Mouse (Mus musculus) heart, adult 11 months (tissue): ENCODE results near the gene Aox1.
A peak's percentile ranks its signal among the peaks of the same experiment; 100 is the strongest.

ENCODE experiments used
- DNase-seq: peaks from one replicate; pipeline ENCODE4 v3.0.0; 2022

The Aox1 gene

GRCm38 (mm10) chr1:58112880-58113279, 83.1 kb downstream of the Aox1 start, which contains the start of gene Aox3:
Gene Aox3, plus strand, starts transcription at chr1:58113130.
- peak; percentile 96 for DNase-seq

GRCm38 (mm10) chr1:58113441-58113840, 83.7 kb downstream of the Aox1 start:
- peak; percentile 66 for DNase-seq

GRCm38 (mm10) chr1:58114021-58114560, 84.4 kb downstream of the Aox1 start:
- DNase-seq = peak; percentile 56

- DNase-seq = peak; percentile 60
Observed at GRCm38 (mm10) chr1:58114666-58115375, 85.1 kb downstream of the Aox1 start.

GRCm38 (mm10) chr1:58118231-58118630, 88.5 kb downstream of the Aox1 start:
- no peak for DNase-seq

GRCm38 (mm10) chr1:58124901-58125300, 95.2 kb downstream of the Aox1 start:
- DNase-seq = peak; percentile 57

GRCm38 (mm10) chr1:58137891-58138290, 108.2 kb downstream of the Aox1 start:
- DNase-seq = peak; percentile 52

- DNase-seq = peak; percentile 0
Observed at GRCm38 (mm10) chr1:58138986-58139385, 109.3 kb downstream of the Aox1 start.

GRCm38 (mm10) chr1:58140607-58141006, 110.9 kb downstream of the Aox1 start:
- peak; percentile 36 for DNase-seq

- peak; percentile 76 for DNase-seq
Observed at GRCm38 (mm10) chr1:58144384-58145069, 114.8 kb downstream of the Aox1 start.

GRCm38 (mm10) chr1:58146026-58146425, 116.3 kb downstream of the Aox1 start:
- peak; percentile 78 for DNase-seq

- DNase-seq = peak; percentile 53
Observed at GRCm38 (mm10) chr1:58147776-58148175, 118.0 kb downstream of the Aox1 start.

GRCm38 (mm10) chr1:58152247-58152646, 122.5 kb downstream of the Aox1 start:
- DNase-seq = peak; percentile 59
